Comparison of ENCODE assay signal across 8 mouse cellular contexts in genomic region chr19:55877404-55877915, GRCm38 (mm10).
DNase-seq lines count a peak whose midpoint lies in the region; ATAC-seq lines count a peak whose summit lies in the region.

No protein-coding gene starts in this region.

- DNase-seq in CD4-positive helper T cell, adult 2 months (ENCODE audit: low read depth, low spot score) = peak; percentile 37
- peak; percentile 84 for DNase-seq in adrenal gland, postnatal 14 days
- peak; percentile 78 for DNase-seq in embryonic facial prominence, embryonic 14.5 days (ENCODE audit: low spot score)
- peak; percentile 70 to 79 for DNase-seq in heart, postnatal 10 days
- peak; percentile 80 to 83 for DNase-seq in kidney, postnatal 25 days
- DNase-seq in lung, adult 18-20 months = peak; percentile 52 to 70
- peak; percentile 46 for DNase-seq in ovary, postnatal 14 days (ENCODE audit: low spot score)
- DNase-seq in thymus, postnatal 0 days (ENCODE audit: low spot score) = peak; percentile 59

- 49% methylated on average over 7 of the region's 7 CpGs for WGBS in embryonic facial prominence, embryonic 14.5 days

- peaks cover 58% of the 10 kb centered on the region for H3K4me1 ChIP-seq in embryonic facial prominence, embryonic 14.5 days (ENCODE audit: control insufficient read depth, insufficient read depth, low read length)

- H3K27me3 ChIP-seq in embryonic facial prominence, embryonic 14.5 days (replicated peaks; ENCODE audit: control insufficient read depth, insufficient read depth, low read length) = no peaks in the 10 kb centered on the region

- no peak overlapping the region for H3K9ac ChIP-seq in embryonic facial prominence, embryonic 14.5 days (ENCODE audit: low read depth, low read length)

- H3K4me3 ChIP-seq in embryonic facial prominence, embryonic 14.5 days (ENCODE audit: low read depth, low read length) = no peak overlapping the region

- H3K36me3 ChIP-seq in embryonic facial prominence, embryonic 14.5 days (ENCODE audit: control insufficient read depth, insufficient read depth, low read length) = no peaks in the 10 kb centered on the region

- H3K27ac ChIP-seq in embryonic facial prominence, embryonic 14.5 days (replicated peaks; ENCODE audit: low read depth, low read length) = no peak overlapping the region

- H3K9me3 ChIP-seq in embryonic facial prominence, embryonic 14.5 days (ENCODE audit: control insufficient read depth, low read length) = no peaks in the 10 kb centered on the region

- no peak overlapping the region for H3K4me2 ChIP-seq in embryonic facial prominence, embryonic 14.5 days (ENCODE audit: low read depth, low read length)

- intact Hi-C loops in heart, postnatal 10 days (cut with DNase I) = loop anchor here (2.0 to 5.0 kb wide), 3 partner anchors 135 to 460 kb away; partner anchors contain the start of gene Tcf7l2

- ATAC-seq in embryonic facial prominence, embryonic 14.5 days (ENCODE audit: low read depth) = peak; percentile 20; the same call in 1 of the 2 replicates
